Mouse (Mus musculus) heart, adult 18-20 months (tissue): ENCODE data around the gene Zmynd15. TPM values are rescaled to one million over a fixed set of nuclear protein-coding genes. Genes with fewer than 3 reads are reported as not detected.
"Not testable (repeated sequence)": the region's sequence is repeated elsewhere in the genome, so short reads cannot be mapped to it uniquely, and the experiment has no call there.

ENCODE experiments used
- DNase-seq, 2 experiments: peaks; one replicate each; pipeline ENCODE4 v3.0.0; 2021 to 2022; ENCODE audit warnings: mixed read lengths in 1 of 2
- long read RNA-seq, 2 experiments: library from polyadenylated mRNA; stranded (forward); transcript quantifications; one replicate each; pipeline ENCODE4 v2.0.0; 2021
- total RNA-seq, 2 experiments: library from RNA; stranded (reverse); gene quantifications; 2 replicates each; pipeline ENCODE4 v1.2.3; 2021

Zmynd15 gene
- total RNA-seq, result 1 to 10 TPM; 1.7 to 2.8 TPM
- long read RNA-seq, experiment 1, partial matches to known transcripts, result 0 of 1 reads
- long read RNA-seq, experiment 1, other reads (novel, unspliced or antisense), result 1 of 1 reads
- long read RNA-seq, experiment 2, result 0 reads

GRCm38 (mm10) chr11:70458688-70459600, at the start of gene Zmynd15:
Zmynd15 (plus strand) TSS chr11:70459433.
- peak in 1 of 2 experiments; percentile 57 for DNase-seq

- DNase-seq, result peak; percentile 89
These were observed 49.5 kb upstream of the Zmynd15 start, which contains the start of gene Pelp1 for GRCm38 (mm10) chr11:70409594-70410296. Pelp1 (minus strand) TSS chr11:70410031.

DNA sequence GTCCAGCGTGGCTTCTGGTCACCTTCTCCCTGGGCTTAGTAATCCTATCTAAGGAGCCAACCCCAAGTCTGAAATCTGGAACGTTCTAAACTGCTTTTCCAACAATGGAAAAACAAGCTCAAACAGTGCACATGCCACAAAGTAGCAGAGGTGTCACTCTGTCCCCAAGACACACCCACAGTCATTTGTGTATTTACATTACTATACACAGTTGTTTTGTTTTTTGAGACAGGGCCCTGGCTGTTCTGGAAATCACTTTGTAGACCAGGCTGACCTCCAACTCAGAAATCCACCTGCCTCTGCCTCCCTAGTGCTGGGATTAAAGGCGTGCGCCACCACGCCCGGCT, 49.0 kb upstream of the Zmynd15 start:
- no peak for DNase-seq

DNA sequence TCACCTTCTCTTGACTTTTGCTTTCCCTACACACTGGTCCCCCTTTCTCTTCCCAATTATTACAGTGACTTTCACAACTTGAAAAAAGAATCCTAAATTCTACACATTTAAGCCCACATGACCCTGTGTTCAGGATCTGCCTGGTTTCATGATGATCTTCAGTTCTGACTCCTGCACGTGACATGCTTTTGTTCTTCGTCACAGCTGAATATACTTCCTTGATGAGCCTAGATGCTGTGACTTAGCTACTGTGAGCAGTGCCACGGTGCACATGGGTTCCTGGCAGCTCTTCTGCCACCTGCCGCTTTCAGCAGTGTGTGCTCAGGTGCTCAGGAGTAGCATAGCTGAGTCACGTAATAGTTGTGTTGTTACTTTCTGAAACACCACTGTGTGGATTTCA, 46.6 kb upstream of the Zmynd15 start:
- no peak for DNase-seq

DNA sequence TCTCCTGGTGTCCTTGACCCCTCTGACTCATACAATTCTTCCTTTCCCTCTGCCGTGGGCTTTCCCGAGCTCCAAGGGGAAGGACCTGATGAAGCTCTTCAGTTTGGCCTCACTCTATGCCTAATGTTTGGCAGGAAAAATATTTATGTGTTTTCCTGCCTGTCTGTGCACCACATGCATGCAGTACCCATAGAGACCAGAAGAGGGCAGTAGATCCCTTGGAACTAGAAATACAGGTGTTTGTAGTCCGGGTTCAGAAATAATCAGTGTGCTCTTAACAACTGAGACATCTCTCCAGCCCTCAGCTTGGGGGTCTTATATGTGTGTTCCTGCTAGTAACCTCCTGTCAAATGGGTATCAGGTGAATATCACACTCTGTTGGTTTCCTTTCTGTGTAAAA, 45.3 kb upstream of the Zmynd15 start:
- peak; percentile 60 to 89 for DNase-seq

DNA sequence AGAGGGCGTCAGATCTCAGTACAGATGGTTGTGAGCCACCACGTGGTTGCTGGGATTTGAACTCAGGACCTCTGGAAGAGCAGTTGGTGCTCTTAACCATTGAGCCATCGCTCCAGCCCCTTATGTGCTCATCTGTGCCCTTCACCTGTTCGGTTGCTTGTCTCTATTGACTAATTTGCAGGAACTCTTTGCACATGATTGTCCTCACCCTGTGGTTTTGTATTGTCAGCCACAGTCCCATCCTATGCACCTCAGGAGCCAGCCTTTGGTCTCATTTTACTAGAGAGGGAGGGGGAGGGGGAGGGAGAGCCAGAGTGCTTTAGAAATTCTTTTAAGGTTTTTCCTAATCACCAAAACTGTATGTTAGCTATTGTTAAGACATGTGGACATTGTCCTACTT, 41.0 kb upstream of the Zmynd15 start:
- no peak for DNase-seq

DNA sequence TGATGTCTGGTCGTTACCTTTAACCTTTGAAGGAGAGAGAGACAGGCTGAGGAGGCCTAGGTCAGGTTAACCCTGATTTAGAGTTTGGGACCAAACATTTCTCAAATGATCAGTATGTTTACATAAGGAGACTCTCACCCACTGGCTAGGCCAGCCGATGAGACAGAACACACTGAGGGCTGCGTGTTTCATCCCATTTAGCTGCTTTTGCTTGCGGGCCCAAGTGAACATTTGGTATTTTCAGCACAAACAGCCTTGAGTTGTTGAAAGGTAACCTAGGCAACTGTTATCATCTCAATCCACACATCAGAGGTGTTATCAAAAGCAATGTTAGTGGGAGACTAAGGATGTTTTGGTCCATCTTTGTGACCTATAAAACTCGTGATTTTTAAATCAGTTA, 39.7 kb upstream of the Zmynd15 start:
- no peak for DNase-seq

GRCm38 (mm10) chr11:70426598-70426997, 32.6 kb upstream of the Zmynd15 start:
- not testable (repeated sequence) for DNase-seq

GRCm38 (mm10) chr11:70431574-70431973, 27.7 kb upstream of the Zmynd15 start:
- no peak for DNase-seq

GRCm38 (mm10) chr11:70432048-70432894, 27.0 kb upstream of the Zmynd15 start, which contains the start of gene Arrb2:
Arrb2 (plus strand) TSS chr11:70432635.
- peak; percentile 98 to 99 for DNase-seq

- DNase-seq, result peak in 1 of 2 experiments; percentile 47
These were observed 26.2 kb upstream of the Zmynd15 start for GRCm38 (mm10) chr11:70432895-70433568.

DNA sequence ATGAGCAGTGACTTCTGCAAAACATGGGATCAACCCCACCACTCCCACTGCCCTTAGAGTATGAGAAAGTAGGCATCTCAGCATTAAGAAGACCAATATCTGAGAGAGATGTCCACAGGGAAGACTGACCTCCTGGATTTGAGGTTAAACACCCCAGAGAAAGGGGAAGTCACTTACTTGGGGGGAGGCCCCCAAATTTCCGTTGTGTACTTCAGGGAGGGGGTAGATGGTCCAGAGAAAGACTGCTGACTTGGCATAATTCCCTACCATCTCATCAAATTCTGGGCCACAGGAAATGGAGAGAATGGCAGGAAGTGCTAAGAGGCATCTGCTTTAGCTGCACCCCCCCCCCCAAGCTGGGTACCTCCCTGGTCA, 25.7 kb upstream of the Zmynd15 start:
- DNase-seq, result peak in 1 of 2 experiments; percentile 56

- no peak for DNase-seq
These were observed 25.3 kb upstream of the Zmynd15 start for GRCm38 (mm10) chr11:70433951-70434350.

DNA sequence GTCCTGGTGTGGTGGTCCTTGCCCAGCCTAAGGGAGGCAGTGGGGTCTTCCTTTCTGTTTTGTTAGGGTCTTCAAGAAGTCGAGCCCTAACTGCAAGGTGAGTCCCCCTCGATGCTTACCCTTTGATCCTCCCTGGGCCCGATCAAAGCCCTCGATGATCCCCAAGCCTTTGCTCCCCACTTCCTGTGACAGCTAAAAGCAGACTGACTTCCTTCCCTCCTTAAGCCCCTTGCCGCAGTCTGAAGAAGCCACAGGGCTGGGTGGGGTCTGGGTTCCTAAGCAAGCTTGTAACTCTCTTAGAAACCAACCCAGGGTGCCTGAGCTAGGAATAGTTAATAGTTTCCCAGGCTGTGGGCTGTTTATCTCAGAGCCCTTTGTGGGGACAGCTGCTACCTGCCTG, 23.8 kb upstream of the Zmynd15 start:
- no peak for DNase-seq

DNA sequence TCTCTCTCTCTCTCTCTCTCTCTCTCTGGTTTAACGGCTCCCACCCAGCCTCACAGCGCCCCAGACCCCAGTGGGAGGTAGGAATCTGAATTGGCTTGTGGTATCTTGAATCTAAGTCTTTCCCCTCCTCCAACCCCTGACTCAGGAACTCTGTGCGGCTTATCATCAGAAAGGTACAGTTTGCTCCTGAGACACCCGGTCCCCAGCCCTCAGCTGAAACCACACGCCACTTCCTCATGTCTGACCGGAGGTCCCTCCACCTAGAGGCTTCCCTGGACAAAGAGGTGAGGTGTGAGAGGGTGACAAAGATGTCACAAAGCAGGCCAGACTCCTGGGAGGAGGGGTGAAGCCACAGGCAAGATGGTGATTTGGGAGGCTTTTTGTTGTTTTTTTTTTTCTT, 21.8 kb upstream of the Zmynd15 start:
- DNase-seq, result no peak

GRCm38 (mm10) chr11:70438728-70439374, 20.4 kb upstream of the Zmynd15 start:
- DNase-seq, result peak in 1 of 2 experiments; percentile 1

DNA sequence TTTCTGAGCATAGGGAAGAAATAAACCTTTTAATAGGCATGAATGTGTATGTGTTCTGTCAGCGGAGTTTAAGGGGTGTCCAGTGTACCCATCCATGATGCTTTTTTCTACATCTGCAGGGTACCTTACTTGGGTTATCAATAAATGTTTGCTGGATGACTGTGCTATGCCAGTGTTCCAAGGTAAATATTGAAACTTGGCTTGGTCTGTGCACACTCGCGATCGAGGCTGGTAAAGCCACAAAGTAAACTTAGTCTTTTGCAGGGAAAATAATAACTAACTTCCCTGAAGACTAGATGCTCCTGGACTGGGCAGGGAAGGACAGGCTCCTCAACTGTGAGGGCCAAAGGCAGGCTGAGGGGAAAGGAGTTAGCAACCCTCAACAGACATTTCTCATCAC, 18.6 kb upstream of the Zmynd15 start:
- peak in 1 of 2 experiments; percentile 1 for DNase-seq

GRCm38 (mm10) chr11:70441882-70442281, 17.4 kb upstream of the Zmynd15 start:
- peak in 1 of 2 experiments; percentile 5 for DNase-seq

- DNase-seq, result no peak
These were observed 15.3 kb upstream of the Zmynd15 start for GRCm38 (mm10) chr11:70443964-70444363.

- DNase-seq, result no peak
These were observed 14.6 kb upstream of the Zmynd15 start for GRCm38 (mm10) chr11:70444667-70445066.

DNA sequence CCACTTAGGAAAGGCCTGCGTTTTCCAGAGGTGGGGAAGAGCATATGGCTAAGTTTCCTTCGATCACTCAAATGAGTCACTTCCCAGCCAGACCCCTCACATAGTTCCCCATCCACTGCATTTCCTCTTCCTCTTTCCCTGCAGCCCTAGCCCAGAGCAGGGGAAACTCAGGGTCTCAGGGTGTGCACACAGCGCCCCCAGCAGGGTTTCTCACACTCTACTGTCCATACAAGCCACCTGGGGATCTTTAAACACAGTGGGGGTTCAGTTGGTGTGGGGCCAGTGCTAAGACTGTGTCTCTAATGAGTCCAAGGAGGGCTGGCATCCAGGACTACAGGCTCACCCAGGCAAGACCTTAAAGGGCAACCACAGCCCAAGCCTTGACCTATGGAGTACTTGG, 12.5 kb upstream of the Zmynd15 start:
- no peak for DNase-seq
